Comparison of ENCODE assay signal across 13 mouse cellular contexts in the genomic region with DNA sequence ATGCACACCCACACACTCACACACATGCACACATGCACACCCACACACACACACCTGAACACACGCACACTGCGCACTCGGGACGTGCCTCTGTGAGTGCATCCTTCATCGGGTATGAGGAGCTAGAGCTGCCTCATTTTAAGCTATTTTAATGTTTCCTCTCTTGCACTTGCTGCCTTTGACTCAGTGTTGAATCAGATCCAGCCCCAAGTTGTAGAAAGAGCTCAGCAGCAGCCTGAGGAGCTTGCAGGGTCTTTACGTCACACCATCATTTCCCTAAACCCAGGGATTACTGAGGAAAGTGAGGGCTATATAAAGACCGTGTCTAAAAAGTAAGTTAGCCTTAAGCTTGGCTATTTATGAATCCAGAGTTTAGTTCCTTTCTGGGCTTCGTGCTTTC.
DNase-seq lines count a peak whose midpoint lies in the region; ATAC-seq lines count a peak whose summit lies in the region.
"Had no signal": no experiment of that assay in that cellular context is flagged by ENCODE, and none has a peak within 500 bp of the region (broad histone marks: within the 10 kb centered on the region; RNA-seq: fewer than 3 reads in every experiment).

No protein-coding gene starts in this region.

- H3K36me3 ChIP-seq in megakaryocyte, embryonic 14.5 days (replicated peaks; ENCODE audit: low read length): peaks cover 25% of the 10 kb centered on the region
- H3K36me3 ChIP-seq in hindbrain, embryonic 15.5 days: peaks cover 16% of the 10 kb centered on the region
- no peaks in the 10 kb centered on the region for H3K36me3 ChIP-seq in stomach, embryonic 16.5 days (ENCODE audit: control insufficient read depth, insufficient read depth, low read length)

- H3K4me3 ChIP-seq in megakaryocyte, embryonic 14.5 days (replicated peaks): peak overlapping the region; percentile 57
- H3K4me3 ChIP-seq in hindbrain, embryonic 15.5 days: no peak overlapping the region
- H3K4me3 ChIP-seq in stomach, embryonic 16.5 days (replicated peaks; ENCODE audit: low read length): no peak overlapping the region
- H3K4me3 ChIP-seq: forebrain, embryonic 12.5 days; liver, embryonic 13.5 days had no signal

- no peak overlapping the region for H3K9ac ChIP-seq in hindbrain, embryonic 15.5 days
- H3K9ac ChIP-seq in stomach, embryonic 16.5 days (ENCODE audit: low read length): no peak overlapping the region
- H3K9ac ChIP-seq: forebrain, embryonic 12.5 days; liver, embryonic 13.5 days had no signal

- ATAC-seq in megakaryocyte, adult 5-6 weeks (ENCODE audit: poor library complexity, severe bottlenecking): no peak
- no peak for ATAC-seq in hindbrain, embryonic 15.5 days (ENCODE audit: low FRiP score, low read depth)
- peak; percentile 35; the same call in 1 of the 2 replicates for ATAC-seq in stomach, embryonic 16.5 days (ENCODE audit: insufficient read depth, low FRiP score)

- peaks cover 59% of the 10 kb centered on the region for H3K4me1 ChIP-seq in megakaryocyte, embryonic 14.5 days
- H3K4me1 ChIP-seq in hindbrain, embryonic 15.5 days (replicated peaks): peaks cover 57% of the 10 kb centered on the region
- H3K4me1 ChIP-seq in stomach, embryonic 16.5 days (ENCODE audit: control insufficient read depth, insufficient read depth, low read length): peaks cover 37% of the 10 kb centered on the region

- peak; percentile 91 for DNase-seq in heart, adult 11 months
- DNase-seq in heart, adult 18-20 months: no peak
- no peak for DNase-seq in thymus, postnatal 14 days
- DNase-seq in gastrocnemius, postnatal 14 days: no peak
- DNase-seq: B cell, adult 2 months; cerebellum, postnatal 36 days; liver, embryonic 13.5 days; lung, postnatal 36 days had no signal

- 85% methylated on average over 8 of the region's 8 CpGs for WGBS in hindbrain, embryonic 15.5 days
- 77% methylated on average over 8 of the region's 8 CpGs for WGBS in stomach, embryonic 16.5 days

- H3K9me3 ChIP-seq in megakaryocyte, embryonic 14.5 days: no peaks in the 10 kb centered on the region
- no peaks in the 10 kb centered on the region for H3K9me3 ChIP-seq in hindbrain, embryonic 15.5 days
- no peaks in the 10 kb centered on the region for H3K9me3 ChIP-seq in stomach, embryonic 16.5 days (replicated peaks; ENCODE audit: control insufficient read depth, low read length)
- H3K9me3 ChIP-seq: forebrain, embryonic 12.5 days; liver, embryonic 13.5 days had no signal

- H3K27me3 ChIP-seq in megakaryocyte, embryonic 14.5 days (replicated peaks): no peaks in the 10 kb centered on the region
- H3K27me3 ChIP-seq in hindbrain, embryonic 15.5 days: no peaks in the 10 kb centered on the region
- H3K27me3 ChIP-seq in stomach, embryonic 16.5 days (ENCODE audit: control insufficient read depth, insufficient read depth, low read length): no peaks in the 10 kb centered on the region
- H3K27me3 ChIP-seq: forebrain, embryonic 12.5 days; liver, embryonic 13.5 days had no signal

- intact Hi-C loops in gastrocnemius, postnatal 14 days (cut with DNase I; ENCODE audit: low total_unique reads): no loop called here

- no peak overlapping the region for H3K4me2 ChIP-seq in hindbrain, embryonic 15.5 days
- H3K4me2 ChIP-seq in stomach, embryonic 16.5 days (ENCODE audit: low read depth, low read length): no peak overlapping the region
- H3K4me2 ChIP-seq: forebrain, embryonic 12.5 days; liver, embryonic 13.5 days had no signal

- H3K27ac ChIP-seq in hindbrain, embryonic 15.5 days (replicated peaks): 0 out of 2 replicates have a peak overlapping the region, but pooled peaks have one; percentile 23
- H3K27ac ChIP-seq in stomach, embryonic 16.5 days (ENCODE audit: low read length): peak overlapping the region; percentile 58
- H3K27ac ChIP-seq: liver, embryonic 13.5 days had no signal
